Mouse (Mus musculus): ENCODE measurements around the gene Micu2. TPM values are rescaled to one million over a fixed set of nuclear protein-coding genes. Genes with fewer than 3 reads are reported as not detected.

The Micu2 gene
- polyA plus RNA-seq, 1 experiment, result 20.1 TPM

GRCm38 (mm10) chr14:57996210-57996609, 2.9 kb downstream of the Micu2 start:
- Histone ChIP-seq H3K4me3 (ENCODE audit: insufficient read depth, low read length) (no peak overlapping the region), H3K4me1 (ENCODE audit: control insufficient read depth, insufficient read depth, low read length) (no peaks in the 10 kb centered on the region; the same call in 1 of the 2 replicates), H3K27ac (ENCODE audit: insufficient read depth, low read length) (no peak overlapping the region)
- TF ChIP-seq POLR2A (IDR thresholded peaks at IDR 0.05; ENCODE audit: extremely low read depth, insufficient read depth, low read length) (no peak), CTCF (IDR thresholded peaks at IDR 0.05; ENCODE audit: extremely low read depth, insufficient read depth, low read length) (no peak)

GRCm38 (mm10) chr14:57991761-57992160, 7.3 kb downstream of the Micu2 start:
- Histone ChIP-seq H3K27ac (ENCODE audit: insufficient read depth, low read length) (no peak overlapping the region), H3K4me1 (ENCODE audit: control insufficient read depth, insufficient read depth, low read length) (no peaks in the 10 kb centered on the region), H3K4me3 (ENCODE audit: insufficient read depth, low read length) (no peak overlapping the region)
- TF ChIP-seq POLR2A (IDR thresholded peaks at IDR 0.05; ENCODE audit: extremely low read depth, insufficient read depth, low read length), result no peak
- no peak for TF ChIP-seq CTCF (IDR thresholded peaks at IDR 0.05; ENCODE audit: extremely low read depth, insufficient read depth, low read length)

GRCm38 (mm10) chr14:57989162-57989561, 9.9 kb downstream of the Micu2 start:
- no peak for TF ChIP-seq POLR2A (IDR thresholded peaks at IDR 0.05; ENCODE audit: extremely low read depth, insufficient read depth, low read length)
- TF ChIP-seq CTCF (IDR thresholded peaks at IDR 0.05; ENCODE audit: extremely low read depth, insufficient read depth, low read length), result no peak
- no peak overlapping the region for H3K4me3 ChIP-seq (ENCODE audit: insufficient read depth, low read length)

GRCm38 (mm10) chr14:57985780-57986179, 13.3 kb downstream of the Micu2 start:
- H3K4me1 ChIP-seq (ENCODE audit: control insufficient read depth, insufficient read depth, low read length), result no peaks in the 10 kb centered on the region; the same call in 1 of the 2 replicates
- H3K4me3 ChIP-seq (ENCODE audit: insufficient read depth, low read length), result no peak overlapping the region
- no peak for TF ChIP-seq CTCF (IDR thresholded peaks at IDR 0.05; ENCODE audit: extremely low read depth, insufficient read depth, low read length)
- no peak for TF ChIP-seq POLR2A (IDR thresholded peaks at IDR 0.05; ENCODE audit: extremely low read depth, insufficient read depth, low read length)
- H3K27ac ChIP-seq (ENCODE audit: insufficient read depth, low read length), result no peak overlapping the region

More at GRCm38 (mm10) chr14:57989162-57989561, 9.9 kb downstream of the Micu2 start:
- H3K27ac ChIP-seq (ENCODE audit: insufficient read depth, low read length), result no peak overlapping the region
- no peaks in the 10 kb centered on the region for H3K4me1 ChIP-seq (ENCODE audit: control insufficient read depth, insufficient read depth, low read length)

GRCm38 (mm10) chr14:57982450-57982849, 16.6 kb downstream of the Micu2 start:
- Histone ChIP-seq H3K27ac (ENCODE audit: insufficient read depth, low read length) (no peak overlapping the region), H3K4me1 (ENCODE audit: control insufficient read depth, insufficient read depth, low read length) (peaks cover 2% of the 10 kb centered on the region; the same call in 1 of the 2 replicates), H3K4me3 (ENCODE audit: insufficient read depth, low read length) (no peak overlapping the region)
- TF ChIP-seq CTCF (IDR thresholded peaks at IDR 0.05; ENCODE audit: extremely low read depth, insufficient read depth, low read length), result no peak
- no peak for TF ChIP-seq POLR2A (IDR thresholded peaks at IDR 0.05; ENCODE audit: extremely low read depth, insufficient read depth, low read length)

- Histone ChIP-seq H3K4me3 (ENCODE audit: insufficient read depth, low read length) (no peak overlapping the region), H3K27ac (ENCODE audit: insufficient read depth, low read length) (no peak overlapping the region), H3K4me1 (ENCODE audit: control insufficient read depth, insufficient read depth, low read length) (peaks cover 2% of the 10 kb centered on the region; the same call in 1 of the 2 replicates)
- no peak for TF ChIP-seq CTCF (IDR thresholded peaks at IDR 0.05; ENCODE audit: extremely low read depth, insufficient read depth, low read length)
- TF ChIP-seq POLR2A (IDR thresholded peaks at IDR 0.05; ENCODE audit: extremely low read depth, insufficient read depth, low read length), result no peak
Measured at GRCm38 (mm10) chr14:57981720-57982418, 17.2 kb downstream of the Micu2 start.

- TF ChIP-seq POLR2A (IDR thresholded peaks at IDR 0.05; ENCODE audit: extremely low read depth, insufficient read depth, low read length) (no peak), CTCF (IDR thresholded peaks at IDR 0.05; ENCODE audit: extremely low read depth, insufficient read depth, low read length) (no peak)
Measured at GRCm38 (mm10) chr14:57980776-57981175, 18.3 kb downstream of the Micu2 start.

GRCm38 (mm10) chr14:57980179-57980578, 18.9 kb downstream of the Micu2 start:
- no peak overlapping the region for H3K4me3 ChIP-seq (ENCODE audit: insufficient read depth, low read length)
- no peak for TF ChIP-seq CTCF (IDR thresholded peaks at IDR 0.05; ENCODE audit: extremely low read depth, insufficient read depth, low read length)
- no peak for TF ChIP-seq POLR2A (IDR thresholded peaks at IDR 0.05; ENCODE audit: extremely low read depth, insufficient read depth, low read length)
- no peak overlapping the region for H3K27ac ChIP-seq (ENCODE audit: insufficient read depth, low read length)
- peaks cover 2% of the 10 kb centered on the region; the same call in 1 of the 2 replicates for H3K4me1 ChIP-seq (ENCODE audit: control insufficient read depth, insufficient read depth, low read length)

More at GRCm38 (mm10) chr14:57980776-57981175, 18.3 kb downstream of the Micu2 start:
- H3K27ac ChIP-seq (ENCODE audit: insufficient read depth, low read length), result no peak overlapping the region
- H3K4me3 ChIP-seq (ENCODE audit: insufficient read depth, low read length), result no peak overlapping the region
- H3K4me1 ChIP-seq (ENCODE audit: control insufficient read depth, insufficient read depth, low read length), result peaks cover 2% of the 10 kb centered on the region; the same call in 1 of the 2 replicates

- Histone ChIP-seq H3K27ac (ENCODE audit: insufficient read depth, low read length) (no peak overlapping the region), H3K4me3 (ENCODE audit: insufficient read depth, low read length) (no peak overlapping the region), H3K4me1 (ENCODE audit: control insufficient read depth, insufficient read depth, low read length) (peaks cover 2% of the 10 kb centered on the region; the same call in 1 of the 2 replicates)
- TF ChIP-seq CTCF (IDR thresholded peaks at IDR 0.05; ENCODE audit: extremely low read depth, insufficient read depth, low read length) (no peak), POLR2A (IDR thresholded peaks at IDR 0.05; ENCODE audit: extremely low read depth, insufficient read depth, low read length) (no peak)
Measured at GRCm38 (mm10) chr14:57978144-57978543, 20.9 kb downstream of the Micu2 start.

- Histone ChIP-seq H3K4me1 (ENCODE audit: control insufficient read depth, insufficient read depth, low read length) (peaks cover 2% of the 10 kb centered on the region; the same call in 1 of the 2 replicates), H3K27ac (ENCODE audit: insufficient read depth, low read length) (no peak overlapping the region), H3K4me3 (ENCODE audit: insufficient read depth, low read length) (no peak overlapping the region)
- no peak for TF ChIP-seq POLR2A (IDR thresholded peaks at IDR 0.05; ENCODE audit: extremely low read depth, insufficient read depth, low read length)
- no peak for TF ChIP-seq CTCF (IDR thresholded peaks at IDR 0.05; ENCODE audit: extremely low read depth, insufficient read depth, low read length)
Measured at GRCm38 (mm10) chr14:57975656-57976055, 23.4 kb downstream of the Micu2 start.
